Mouse (Mus musculus): ENCODE data around the gene Nubp1. TPM values are rescaled to one million over a fixed set of nuclear protein-coding genes. Genes with fewer than 3 reads are reported as not detected.

The Nubp1 gene
- polyA plus RNA-seq, 1 experiment from 2014 or later = 46.3 TPM

Other genes with a start within 250 kb of the Nubp1 start
- gene Rpl39l, start 241.7 kb upstream of the Nubp1 start, polyA plus RNA-seq (2015; fragmentation: Nextera tagmentation; extraction: Ambion mirVana) = not detected in 2 replicates
- gene Atf7ip2, start 219.2 kb upstream of the Nubp1 start, polyA plus RNA-seq (2015; fragmentation: Nextera tagmentation; extraction: Ambion mirVana) = 0.17 and 0.21 TPM in 2 replicates
- 22.3 and 24.5 TPM in 2 replicates for gene Emp2, start 98.0 kb upstream of the Nubp1 start, polyA plus RNA-seq (2015; fragmentation: Nextera tagmentation; extraction: Ambion mirVana)
- 20.7 and 27.5 TPM in 2 replicates for gene Tekt5, start 16.5 kb upstream of the Nubp1 start, polyA plus RNA-seq (2015; fragmentation: Nextera tagmentation; extraction: Ambion mirVana)
- gene Tvp23a, start 35.4 kb downstream of the Nubp1 start, polyA plus RNA-seq (2015; fragmentation: Nextera tagmentation; extraction: Ambion mirVana) = 48.9 and 52.1 TPM in 2 replicates
- 0.46 and 0.54 TPM in 2 replicates for gene Ciita, start 68.1 kb downstream of the Nubp1 start, polyA plus RNA-seq (2015; fragmentation: Nextera tagmentation; extraction: Ambion mirVana)
- gene Dexi, start 131.1 kb downstream of the Nubp1 start, polyA plus RNA-seq (2015; fragmentation: Nextera tagmentation; extraction: Ambion mirVana) = 8.7 and 16.9 TPM in 2 replicates
- gene Clec16a, start 133.4 kb downstream of the Nubp1 start, polyA plus RNA-seq (2015; fragmentation: Nextera tagmentation; extraction: Ambion mirVana) = 60.7 and 66.7 TPM in 2 replicates

All from hindbrain, embryonic 16.5 days (tissue).